Mouse (Mus musculus): Measurements from ENCODE around the gene Efcab11.

- TF ChIP-seq CTCF (IDR thresholded peaks at IDR 0.05; ENCODE audit: borderline replicate concordance, insufficient read depth, low read depth, low read length) (no peak), POLR2A (IDR thresholded peaks at IDR 0.05; ENCODE audit: borderline replicate concordance, insufficient read depth, low read length) (no peak)
Observed at GRCm38 (mm10) chr12:99833476-99833875, 50.8 kb downstream of the Efcab11 start.
